Mouse (Mus musculus) ES-Bruce4 (cell line): Measurements from ENCODE around the gene Cacna1d.

Experiments
- CTCF ChIP-seq: IDR thresholded peaks from one replicate; pipeline ENCODE4 v1.8.1; 2011; ENCODE audit warnings: low read depth, low read length
- EP300 ChIP-seq: IDR thresholded peaks from 2 replicates; pipeline ENCODE4 v1.6.1; 2011; ENCODE audit warnings: low read depth, low read length; ENCODE audit not compliant: insufficient read depth

DNA sequence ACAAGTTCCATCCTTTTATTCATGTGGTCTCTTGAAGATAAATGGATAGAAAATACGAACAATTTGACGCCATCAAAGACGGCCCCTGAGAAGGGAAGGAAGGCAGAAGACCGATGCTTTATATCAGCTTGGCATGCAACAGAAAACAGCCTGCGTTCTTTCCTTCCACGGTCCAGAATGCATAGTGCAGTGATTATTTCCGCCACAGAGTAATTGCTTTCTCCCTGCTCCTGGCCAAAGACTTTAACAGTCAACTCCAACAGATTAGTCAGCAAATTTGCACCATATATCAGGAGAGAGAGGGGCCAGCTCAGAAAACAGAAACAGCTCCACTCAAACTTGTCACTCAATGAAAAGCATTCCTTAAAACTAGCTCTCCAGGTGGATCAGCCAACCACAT, 71.8 kb downstream of the Cacna1d start:
- TF ChIP-seq EP300 (no peak), CTCF (no peak)
